Mouse (Mus musculus) layer of hippocampus, postnatal 14 days (tissue): ENCODE results near the gene Mtmr3. TPM values are rescaled to one million over a fixed set of nuclear protein-coding genes. Genes with fewer than 3 reads are reported as not detected.

Source experiments
- DNase-seq, 2 experiments: peaks; one replicate each; pipeline ENCODE4 v3.0.0; 2021 to 2022; ENCODE audit warnings: low spot score in 2 of 2, mixed read lengths in 1 of 2
- long read RNA-seq, 2 experiments: library from polyadenylated mRNA; stranded (forward); transcript quantifications; one replicate each; pipeline ENCODE4 v2.0.0; 2021
- total RNA-seq, 2 experiments: library from RNA; stranded (reverse); gene quantifications; 2 replicates each; pipeline ENCODE4 v1.2.3; 2021

The Mtmr3 gene
- total RNA-seq = 10 to 100 TPM; 63.4 to 64.9 TPM
- long read RNA-seq, experiment 1, full-length matches to known transcripts = 13 of 39 reads
- long read RNA-seq, experiment 1, partial matches to known transcripts = 6 of 39 reads
- long read RNA-seq, experiment 1, other reads (novel, unspliced or antisense) = 20 of 39 reads
- long read RNA-seq, experiment 2, full-length matches to known transcripts = 10 of 31 reads
- long read RNA-seq, experiment 2, partial matches to known transcripts = 7 of 31 reads
- long read RNA-seq, experiment 2, other reads (novel, unspliced or antisense) = 14 of 31 reads

DNA sequence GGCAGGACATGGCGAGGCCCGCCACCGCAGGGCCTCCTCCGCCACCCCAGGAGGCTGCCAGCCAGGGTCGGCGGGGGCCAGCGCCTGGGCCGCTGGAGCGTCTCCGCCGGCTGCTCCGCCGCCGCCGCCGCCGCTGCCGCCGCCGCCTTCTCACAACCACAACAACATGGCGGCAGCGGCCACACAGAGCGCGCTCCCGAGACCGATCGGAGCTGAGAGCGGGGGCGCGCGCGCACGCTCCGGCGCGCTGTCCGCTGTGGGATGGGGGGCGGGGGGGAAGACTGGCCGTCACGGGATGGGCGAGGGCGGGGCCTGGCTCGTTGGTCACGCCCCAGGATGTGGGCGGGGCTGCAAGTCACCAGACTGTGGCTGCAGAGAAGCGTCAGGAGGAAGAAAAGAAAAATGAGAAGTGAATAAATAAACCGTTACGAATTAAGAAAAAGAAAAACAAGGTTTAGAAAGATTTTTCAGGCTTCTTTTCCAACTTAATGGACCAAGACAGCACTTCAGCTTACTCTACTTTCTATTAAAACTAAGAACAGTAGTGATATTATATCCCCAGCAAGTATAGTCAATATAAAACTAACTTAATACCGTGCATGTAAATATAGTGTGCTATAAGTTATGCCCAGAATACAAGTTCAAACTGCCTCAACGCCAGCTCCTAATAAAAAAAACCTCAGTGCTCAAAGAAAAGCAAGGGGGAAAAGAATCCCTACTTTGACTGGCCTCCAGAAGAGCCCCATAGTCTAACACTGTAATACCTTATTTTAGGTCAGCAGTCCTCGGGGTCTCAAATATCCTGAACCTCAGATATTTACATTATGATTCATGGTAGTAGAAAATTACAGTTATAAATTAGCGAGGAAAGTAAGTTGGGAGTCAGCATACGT is at the start of gene Mtmr3:
TSS of gene Mtmr3 (minus strand) at position 256 of the 893 bp plus-strand sequence.
- peak; percentile 87 to 93 for DNase-seq

GRCm38 (mm10) chr11:4643722-4644121 is 49.1 kb upstream of the Mtmr3 start:
- no peak for DNase-seq

DNA sequence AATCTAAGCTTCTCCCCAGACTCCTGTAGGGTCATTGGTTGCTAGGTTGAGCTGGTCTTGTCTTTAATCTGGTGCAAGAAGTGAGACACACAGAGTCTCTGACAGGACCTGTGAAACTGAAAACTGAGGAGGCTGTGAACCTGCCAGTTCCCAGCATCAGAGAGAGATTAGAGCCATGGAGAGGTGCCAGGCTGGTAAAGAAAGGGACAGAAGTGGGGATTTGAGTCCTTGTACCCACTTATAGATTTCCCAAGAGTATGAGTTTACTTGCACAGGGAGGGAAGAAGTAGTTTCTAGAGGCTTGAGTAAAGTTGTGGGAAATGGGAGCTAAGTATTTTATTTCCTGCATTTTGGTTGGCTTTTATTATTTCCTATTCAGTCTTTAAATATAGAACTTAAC is 46.5 kb upstream of the Mtmr3 start:
- no peak for DNase-seq

DNA sequence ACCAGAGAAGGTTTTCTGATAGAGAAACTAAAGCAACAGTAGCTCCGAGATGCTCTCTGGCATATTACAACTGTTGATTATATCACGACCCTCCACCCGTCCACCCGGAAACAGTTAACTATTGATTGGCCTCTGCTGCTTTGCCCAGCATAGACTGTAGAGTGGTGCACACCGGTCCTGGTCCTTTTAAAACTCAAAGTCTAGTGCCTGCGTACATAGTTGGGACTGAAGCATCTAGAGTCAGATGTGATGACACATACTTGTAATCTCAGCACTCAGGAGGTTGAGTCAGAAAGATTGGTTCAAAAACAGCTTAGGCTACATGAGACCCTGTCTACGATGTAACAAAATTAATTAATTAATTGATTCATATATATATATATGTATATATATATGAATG is 43.6 kb upstream of the Mtmr3 start:
- DNase-seq = no peak

DNA sequence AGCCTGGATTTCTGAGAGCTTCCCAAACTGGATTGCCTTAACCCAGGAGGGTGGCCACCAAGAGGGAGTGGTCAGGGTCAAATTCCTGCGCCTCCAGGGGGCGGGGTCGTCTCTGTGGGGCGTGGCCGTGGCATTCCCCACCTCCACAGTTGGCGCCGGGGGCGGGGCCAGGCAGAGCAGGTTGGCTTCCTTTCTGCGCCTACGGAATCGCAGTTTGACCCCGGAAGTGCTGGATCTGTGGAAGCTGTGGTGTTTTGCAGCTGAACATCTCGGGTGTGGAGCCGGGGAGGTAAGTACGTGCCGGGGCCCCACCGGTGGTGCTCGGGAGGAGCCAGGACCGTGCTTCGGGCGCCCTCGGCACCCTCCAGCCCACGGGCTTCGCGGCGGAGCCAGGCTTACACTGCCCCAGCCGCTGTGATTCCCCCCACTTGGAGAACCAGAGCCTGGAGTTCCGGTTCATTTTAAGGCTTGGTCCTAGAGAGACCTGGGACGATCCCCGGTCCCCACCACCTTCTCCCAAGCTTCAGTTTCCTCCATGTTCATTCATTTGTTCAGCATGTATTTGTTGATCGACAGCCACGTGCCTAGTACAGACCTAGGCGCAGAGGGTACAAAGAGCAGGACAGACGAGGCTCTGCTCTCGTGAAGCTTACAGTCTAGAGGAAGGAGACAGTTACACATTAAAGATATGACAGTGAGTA is 43.0 kb upstream of the Mtmr3 start, which contains the start of gene Ascc2:
TSS of gene Ascc2 (plus strand) at position 214 of the 701 bp plus-strand sequence.
- peak; percentile 82 to 88 for DNase-seq

- no peak for DNase-seq
Measured at GRCm38 (mm10) chr11:4636782-4637342, 42.2 kb upstream of the Mtmr3 start.

GRCm38 (mm10) chr11:4634395-4634794 is 39.7 kb upstream of the Mtmr3 start:
- DNase-seq = no peak

GRCm38 (mm10) chr11:4633420-4633819 is 38.8 kb upstream of the Mtmr3 start:
- no peak for DNase-seq

- DNase-seq = no peak
Measured at GRCm38 (mm10) chr11:4629861-4630280, 35.2 kb upstream of the Mtmr3 start.

- DNase-seq = no peak
Measured at GRCm38 (mm10) chr11:4627636-4628035, 33.0 kb upstream of the Mtmr3 start.

GRCm38 (mm10) chr11:4625931-4626330 is 31.3 kb upstream of the Mtmr3 start:
- no peak for DNase-seq

GRCm38 (mm10) chr11:4622997-4623396 is 28.3 kb upstream of the Mtmr3 start:
- no peak for DNase-seq

- no peak for DNase-seq
Measured at GRCm38 (mm10) chr11:4622442-4622986, 27.9 kb upstream of the Mtmr3 start.

- DNase-seq = no peak
Measured at GRCm38 (mm10) chr11:4621866-4622265, 27.2 kb upstream of the Mtmr3 start.

- no peak for DNase-seq
Measured at GRCm38 (mm10) chr11:4620501-4621108, 25.9 kb upstream of the Mtmr3 start.

DNA sequence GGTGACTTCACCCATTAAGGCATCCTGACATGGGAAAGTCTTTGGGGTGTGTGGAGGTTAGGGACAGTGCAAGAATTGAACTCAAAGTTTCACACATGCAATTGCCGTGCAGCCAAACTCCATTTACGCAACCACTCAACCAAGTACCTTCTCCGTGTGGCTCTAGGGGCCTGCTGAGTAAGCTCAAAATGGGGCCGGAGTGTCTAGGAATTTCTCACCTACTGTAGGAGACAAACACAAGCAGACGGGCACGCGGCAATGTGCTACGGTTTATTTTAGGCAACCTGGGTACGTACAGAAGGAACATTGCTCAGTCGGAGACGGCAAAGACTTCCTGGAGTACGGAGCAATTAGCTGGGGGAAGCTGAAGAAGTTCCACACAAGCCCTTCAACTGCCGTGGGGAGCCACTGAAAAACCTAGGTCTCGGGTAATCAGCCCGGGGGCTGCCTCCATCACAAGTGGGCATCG is 25.4 kb upstream of the Mtmr3 start, which contains the start of gene Gm11032:
TSS of gene Gm11032 (plus strand) at position 51 of the 469 bp plus-strand sequence.
- no peak for DNase-seq

DNA sequence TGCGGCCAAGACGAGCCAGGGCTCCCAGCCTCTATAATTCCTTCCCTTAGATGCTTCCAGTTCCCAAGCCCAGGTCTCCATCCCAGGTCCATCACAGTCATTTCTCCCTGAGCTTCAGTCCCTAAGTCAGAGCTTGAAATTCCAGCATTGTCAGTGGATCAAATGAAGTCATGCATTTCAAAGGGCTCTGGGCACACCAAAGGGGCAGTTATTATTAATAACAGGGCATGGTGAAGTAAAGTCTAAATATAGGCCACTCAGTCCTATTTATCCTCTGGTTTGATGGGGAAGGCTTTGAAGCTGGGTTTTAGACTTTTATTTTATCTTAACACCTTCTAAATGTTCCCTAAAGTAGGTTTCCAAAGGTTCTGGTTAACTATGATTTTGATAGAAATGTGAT is 17.2 kb upstream of the Mtmr3 start:
- DNase-seq = no peak

DNA sequence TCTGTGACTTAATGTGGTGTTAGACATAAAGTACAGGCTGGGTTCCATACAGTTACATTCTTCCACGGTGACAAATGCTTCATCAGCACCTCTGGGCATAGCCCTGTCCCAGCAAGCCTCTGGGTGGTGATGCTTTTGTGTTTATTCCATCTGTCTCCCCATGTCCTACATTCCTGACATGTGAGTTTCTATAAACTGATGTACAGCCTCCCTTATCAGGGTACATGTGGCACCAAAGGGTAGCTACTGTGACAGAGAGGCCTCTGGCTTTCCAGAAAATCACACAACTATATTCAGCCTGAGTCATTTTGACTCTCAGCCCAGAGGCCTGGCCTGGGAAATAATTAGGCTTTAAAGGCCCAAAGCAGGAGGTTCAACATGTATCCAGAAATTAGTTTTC is 11.9 kb upstream of the Mtmr3 start:
- DNase-seq = no peak

DNA sequence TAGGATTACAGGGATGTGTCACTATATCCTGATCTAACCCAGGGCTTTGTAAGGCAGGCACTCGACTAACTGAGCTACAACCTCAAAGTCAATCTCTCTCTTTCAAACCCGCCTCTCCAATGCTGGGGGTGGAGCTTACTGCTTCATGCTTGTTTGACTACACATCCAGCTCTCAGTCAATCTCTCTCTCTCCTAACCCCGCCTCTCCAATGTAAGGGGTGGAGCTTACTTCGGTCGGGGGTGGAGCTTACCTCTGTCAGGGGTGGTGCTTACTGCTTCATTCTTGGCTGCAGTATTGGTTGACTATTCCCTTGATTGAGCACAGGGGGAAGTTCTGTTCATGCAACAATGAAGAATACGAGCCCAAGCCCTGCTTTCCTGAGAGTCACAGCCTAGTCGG is 10.8 kb upstream of the Mtmr3 start:
- DNase-seq = no peak

DNA sequence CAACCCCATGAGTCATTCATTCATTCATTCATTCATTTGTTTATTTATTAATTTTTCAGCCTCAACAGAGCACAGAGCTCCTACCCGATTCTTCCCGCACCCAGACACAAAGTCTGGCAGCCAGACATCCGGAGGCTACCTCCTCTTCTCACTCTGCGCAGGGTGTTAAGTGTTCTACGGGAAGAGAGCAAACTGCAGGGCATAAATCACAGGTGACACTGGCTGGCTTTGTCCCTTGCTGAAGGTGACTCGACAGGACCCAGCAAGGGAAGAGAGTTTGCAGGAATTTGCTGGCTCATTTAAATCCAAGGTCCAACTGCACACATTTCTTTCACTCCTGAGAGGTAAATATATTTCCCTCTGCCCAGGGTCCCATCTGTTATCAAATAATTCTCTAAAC is 9.8 kb upstream of the Mtmr3 start:
- DNase-seq = no peak
